Mouse (Mus musculus) cerebellum, adult 11 months (tissue): ENCODE data around the gene Prpf38b.
"Not testable (repeated sequence)": the region's sequence is repeated elsewhere in the genome, so short reads cannot be mapped to it uniquely, and the experiment has no call there.

ENCODE experiments used
- DNase-seq: peaks from one replicate; pipeline ENCODE4 v3.0.0; 2022

Prpf38b gene

DNA sequence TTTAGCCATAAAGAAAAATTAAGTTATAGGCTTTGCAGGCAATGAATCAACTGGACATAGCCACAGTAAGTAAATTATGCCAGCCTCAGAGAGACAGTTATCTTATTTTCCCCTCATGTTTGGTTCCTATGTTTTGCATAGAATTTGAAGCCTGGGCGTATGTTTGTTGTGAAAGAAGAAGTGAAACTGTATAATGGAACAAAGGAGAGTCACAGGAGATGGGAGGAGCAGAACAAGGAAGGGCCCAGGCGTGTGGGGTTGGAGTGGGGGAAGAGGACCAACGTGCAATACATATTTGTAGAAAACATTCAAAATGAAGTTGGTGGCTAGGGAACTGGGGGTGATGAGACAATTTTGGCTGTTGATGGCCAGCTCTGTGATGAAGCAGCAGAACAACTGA, 11.4 kb downstream of the Prpf38b start:
- DNase-seq: no peak

DNA sequence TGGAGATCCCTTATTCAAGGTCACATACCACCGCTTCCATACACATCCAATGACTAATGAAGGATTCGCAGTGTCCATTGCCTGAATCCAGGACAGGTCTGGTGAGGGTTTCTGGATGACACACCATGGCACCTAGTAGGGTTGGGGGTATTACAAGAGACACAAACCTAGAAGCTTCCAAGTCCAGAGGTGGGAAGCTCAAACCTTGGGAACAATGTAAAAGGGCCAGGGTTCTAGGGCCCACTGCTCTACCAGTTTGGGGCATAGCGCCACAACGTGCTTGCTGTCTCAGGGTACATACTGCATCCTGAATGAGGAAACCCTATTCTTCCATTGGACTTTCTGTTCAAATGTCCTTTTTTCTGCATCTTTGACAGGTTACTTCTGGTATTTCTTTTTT, 12.9 kb downstream of the Prpf38b start:
- no peak for DNase-seq

DNA sequence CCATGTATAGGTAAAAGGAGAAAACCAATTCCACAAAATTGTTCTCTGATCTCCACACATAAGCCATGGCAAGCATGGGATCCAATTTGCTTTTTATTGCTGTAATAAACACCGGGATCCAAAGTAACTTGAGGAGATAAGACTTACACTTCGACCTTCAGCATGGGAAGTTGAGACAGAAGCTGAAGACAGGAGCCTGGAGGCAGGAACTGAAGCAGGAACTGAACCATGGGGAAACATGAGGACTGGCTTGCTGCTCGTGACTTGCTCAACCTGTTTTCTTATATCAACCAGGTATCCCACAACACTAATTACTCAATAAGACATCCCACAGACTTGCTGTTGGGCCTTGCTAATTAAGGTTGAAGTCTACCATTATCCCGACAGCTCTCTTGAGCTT, 18.6 kb downstream of the Prpf38b start:
- DNase-seq: no peak

DNA sequence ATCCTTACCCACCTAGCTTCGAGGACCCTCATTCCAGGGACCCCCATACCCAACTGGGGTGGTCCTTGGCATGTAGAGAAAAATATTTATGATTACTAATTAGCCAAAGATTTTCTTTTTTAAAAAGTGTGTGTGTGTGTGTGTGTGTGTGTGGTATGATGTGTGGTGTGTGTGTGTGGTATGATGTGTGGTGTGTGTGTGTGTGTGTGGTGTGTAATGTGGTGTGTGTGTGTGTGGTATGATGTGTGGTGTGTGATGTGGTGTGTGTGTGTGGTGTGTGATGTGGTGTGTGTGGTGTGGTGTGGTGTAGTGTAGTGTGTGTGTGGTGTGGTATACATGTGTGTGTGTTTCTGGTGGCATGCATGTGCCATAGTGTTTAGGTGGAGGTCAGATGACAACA, 19.4 kb downstream of the Prpf38b start:
- DNase-seq: no peak

DNA sequence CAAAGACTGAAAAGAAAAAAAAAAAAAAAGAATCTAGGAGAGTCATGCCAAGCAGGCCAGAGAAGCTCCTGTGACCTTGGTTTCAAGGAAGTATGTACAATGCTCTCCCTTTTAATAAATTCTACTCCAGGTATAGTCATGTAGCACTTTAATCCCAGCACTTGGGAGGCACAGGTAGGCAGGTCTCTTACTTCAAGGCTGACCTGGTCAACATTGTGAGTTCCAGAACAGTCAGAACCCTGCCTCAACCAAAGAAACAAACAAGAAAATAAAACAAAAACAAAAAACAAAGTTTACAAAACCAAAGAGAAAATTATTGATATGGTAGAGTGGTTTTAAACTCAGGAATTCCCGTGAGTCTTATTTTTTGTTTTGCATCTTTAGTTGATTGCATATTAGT, 21.6 kb downstream of the Prpf38b start, which contains the start of gene Fndc7:
Gene Fndc7, minus strand, starts transcription at position 101 of the 400 bp plus-strand sequence.
- DNase-seq: no peak

DNA sequence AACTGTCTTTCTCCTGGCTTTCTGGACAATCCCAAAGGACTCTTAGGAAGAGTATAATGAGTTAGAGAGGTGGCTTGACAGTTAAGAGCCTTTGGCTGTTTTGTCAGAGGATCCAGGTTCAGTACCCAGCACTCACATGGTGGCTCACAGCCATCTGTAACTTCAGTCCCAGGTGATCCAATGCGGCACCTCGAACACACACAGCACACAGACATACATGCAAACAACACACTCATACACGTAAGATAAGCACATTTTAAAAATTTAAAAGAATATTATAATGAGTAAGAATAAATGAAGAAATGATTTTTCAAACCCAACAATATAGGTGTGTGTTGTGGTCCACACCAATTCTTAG, 23.9 kb downstream of the Prpf38b start:
- no peak for DNase-seq

- no peak for DNase-seq
These were observed 24.5 kb downstream of the Prpf38b start for GRCm38 (mm10) chr3:108886934-108887617.

GRCm38 (mm10) chr3:108885686-108886530, 25.6 kb downstream of the Prpf38b start:
- no peak for DNase-seq

- DNase-seq: no peak
These were observed 26.7 kb downstream of the Prpf38b start for GRCm38 (mm10) chr3:108884706-108885289.

GRCm38 (mm10) chr3:108883067-108883466, 28.5 kb downstream of the Prpf38b start:
- DNase-seq: no peak

- DNase-seq: not testable (repeated sequence)
These were observed 29.7 kb downstream of the Prpf38b start for GRCm38 (mm10) chr3:108881873-108882272.

DNA sequence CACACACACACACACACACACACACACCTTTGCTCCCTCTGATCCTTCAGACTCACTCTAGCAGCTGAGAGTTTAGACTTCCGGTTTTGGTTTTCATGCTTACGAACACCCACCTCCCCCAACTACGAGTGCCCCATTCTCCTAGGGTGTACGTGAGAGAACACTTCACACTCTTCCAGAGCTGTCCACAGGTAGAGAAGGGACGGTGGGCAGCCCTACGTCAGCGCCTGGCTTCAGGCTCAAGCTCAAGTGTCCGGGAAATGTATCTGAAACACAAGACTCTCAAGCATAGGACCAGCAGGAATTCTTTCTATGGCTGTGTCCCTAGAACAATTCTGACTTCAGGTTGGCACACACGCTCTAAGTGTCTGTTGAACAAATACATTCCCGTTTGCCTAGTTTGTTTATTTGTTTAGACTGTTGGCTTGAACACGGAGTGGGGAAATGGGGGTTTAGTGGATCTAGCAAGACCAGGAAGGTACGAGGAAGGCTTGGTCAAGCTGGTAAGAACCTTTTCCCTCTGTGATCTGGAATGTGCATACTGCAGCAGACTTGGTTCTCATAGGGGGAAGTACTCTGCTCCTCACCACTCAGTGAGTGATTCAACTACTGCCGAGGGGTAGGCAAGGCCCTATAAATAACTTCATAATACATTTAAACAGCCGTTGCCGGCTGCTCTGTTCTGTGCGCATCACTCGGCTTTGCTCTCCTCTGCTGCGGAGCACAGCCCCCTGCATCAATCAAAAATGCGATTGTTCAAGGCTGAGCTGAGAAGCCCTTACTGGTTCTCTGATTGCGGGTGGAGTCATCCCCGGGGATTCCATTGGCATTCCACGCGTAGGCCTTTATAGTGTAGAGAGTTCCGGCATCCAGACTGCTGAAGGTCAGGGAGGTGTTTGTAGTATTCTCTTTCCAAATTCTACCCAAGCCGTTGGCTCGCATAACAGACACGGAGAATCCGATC, 30.7 kb downstream of the Prpf38b start:
- DNase-seq: no peak

- no peak for DNase-seq
These were observed 31.6 kb downstream of the Prpf38b start for GRCm38 (mm10) chr3:108879836-108880435.

GRCm38 (mm10) chr3:108879129-108879528, 32.4 kb downstream of the Prpf38b start:
- DNase-seq: no peak

GRCm38 (mm10) chr3:108870631-108871030, 40.9 kb downstream of the Prpf38b start:
- DNase-seq: no peak

DNA sequence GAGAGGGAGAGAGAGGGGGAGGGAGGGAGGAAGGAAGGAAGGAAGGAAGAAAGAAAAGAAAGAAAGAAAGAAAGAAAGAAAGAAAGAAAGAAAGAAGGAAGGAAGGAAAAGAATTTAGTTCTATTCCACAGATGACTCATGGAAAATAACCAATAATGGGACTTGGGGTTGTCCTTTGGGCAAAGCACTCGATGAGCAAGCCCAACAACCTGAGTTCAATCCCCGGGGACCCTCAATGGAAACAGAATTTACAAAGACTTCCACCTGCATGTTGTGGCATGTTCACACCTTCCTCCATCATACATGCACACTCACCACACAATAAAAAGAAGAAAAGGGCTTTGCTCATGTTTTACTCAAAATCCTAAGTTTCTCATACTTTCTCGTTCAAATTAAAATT, 44.1 kb downstream of the Prpf38b start:
- DNase-seq: no peak

DNA sequence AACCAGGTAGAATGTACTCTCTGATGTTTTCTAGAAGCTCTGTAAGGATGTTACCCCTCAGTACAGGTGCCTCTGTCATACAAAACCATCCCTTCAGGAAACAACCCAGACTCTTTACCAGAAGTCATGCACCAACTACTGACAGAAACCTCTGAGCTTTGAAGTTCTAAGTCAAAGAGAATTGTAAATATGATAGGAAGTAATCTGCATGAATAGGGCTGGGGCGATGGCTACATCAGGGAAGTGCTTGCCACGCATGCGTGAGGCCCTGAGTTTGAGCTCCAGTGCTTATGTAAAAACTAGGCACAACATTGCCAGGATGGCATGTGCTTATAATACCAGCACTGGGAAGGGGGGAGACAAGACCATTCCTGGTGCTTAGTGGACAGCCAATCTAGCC, 45.9 kb downstream of the Prpf38b start:
- no peak for DNase-seq

DNA sequence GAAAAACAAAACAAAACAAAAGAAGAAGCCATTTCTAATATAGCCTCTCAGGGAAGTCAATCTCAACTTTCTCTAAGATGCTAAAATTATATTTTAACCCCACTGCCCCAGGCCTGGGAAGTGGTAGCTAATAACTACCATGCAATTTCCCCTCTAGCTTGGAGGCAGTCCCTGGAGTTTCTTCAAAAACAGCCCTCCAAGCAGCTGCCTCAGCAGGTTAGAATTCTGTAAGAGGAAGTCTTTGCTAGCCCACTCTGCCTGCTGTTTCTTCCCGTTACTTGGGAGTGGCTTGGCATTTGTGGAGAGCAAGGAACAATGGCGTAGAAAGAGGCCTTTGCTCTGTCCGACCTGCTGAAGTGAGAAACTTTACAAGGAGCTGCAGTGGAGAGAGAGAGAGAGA, 46.4 kb downstream of the Prpf38b start:
- DNase-seq: no peak

DNA sequence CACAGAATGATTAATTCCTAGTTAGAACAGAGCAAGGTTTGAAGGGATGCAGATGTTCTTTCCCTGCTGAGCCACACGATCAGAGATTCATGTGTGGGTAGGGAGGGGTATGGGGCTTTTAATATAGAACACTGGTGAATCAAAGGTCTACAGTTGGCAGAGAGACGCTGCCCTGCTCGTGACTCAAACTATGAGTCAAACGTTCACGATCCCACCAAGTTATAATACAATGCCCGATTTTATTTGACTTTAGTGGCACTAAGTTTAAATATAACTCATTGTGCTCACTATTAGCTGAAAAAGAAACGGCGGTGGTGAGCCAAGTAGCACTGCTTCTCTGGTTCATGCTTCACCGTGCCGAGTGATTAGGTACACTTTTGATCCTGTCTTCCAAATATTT, 48.4 kb downstream of the Prpf38b start:
- DNase-seq: no peak

DNA sequence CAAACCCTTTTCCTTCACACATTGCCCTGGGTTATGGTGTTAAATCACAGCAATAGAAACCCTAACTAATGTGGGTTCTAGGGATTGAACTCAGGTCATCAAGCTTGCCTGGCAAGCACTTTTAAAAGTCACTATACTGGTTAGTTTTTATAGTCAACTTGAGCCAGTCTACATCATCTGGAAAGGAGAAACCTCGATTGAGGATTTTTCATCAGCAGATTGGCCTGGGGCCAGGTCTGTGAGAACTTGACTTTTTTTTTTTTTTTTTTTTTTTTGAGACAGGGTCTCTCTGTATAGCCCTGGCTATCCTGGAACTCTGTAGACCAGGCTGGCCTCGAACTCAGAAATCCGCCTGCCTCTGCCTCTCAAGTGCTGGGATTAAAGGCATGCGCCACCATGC, 49.2 kb downstream of the Prpf38b start:
- DNase-seq: not testable (repeated sequence)

DNA sequence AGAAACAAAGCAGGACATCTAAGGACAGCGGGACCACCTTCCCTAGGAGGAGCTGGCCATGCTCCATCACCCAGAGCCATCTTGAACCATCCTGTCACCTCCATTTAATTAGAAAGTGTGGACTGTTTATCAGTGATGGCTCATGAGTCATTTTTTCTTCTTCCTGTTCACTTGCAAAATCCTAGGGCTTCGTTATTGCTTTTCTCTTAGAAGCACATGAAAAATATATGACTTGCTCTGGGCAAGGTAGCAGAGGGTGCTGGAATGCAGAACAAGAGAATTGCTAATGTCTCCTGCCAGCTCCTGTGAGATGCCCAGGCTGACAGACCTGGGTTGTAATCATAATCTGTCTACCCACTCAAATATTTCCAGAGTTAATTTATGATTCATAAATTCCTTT, 50.7 kb downstream of the Prpf38b start:
- no peak for DNase-seq

- no peak for DNase-seq
These were observed 53.2 kb downstream of the Prpf38b start for GRCm38 (mm10) chr3:108858231-108858770.
